Mouse (Mus musculus) C2C12 (cell line): ENCODE measurements at regions not wholly inside any gene's neighbourhood (a gene's known extent, or its start where the extent isn't known, plus 50 kb on each side); places are given as distances from the start of the nearest gene placed in this dataset.

Experiments used
- H3K27me3 ChIP-seq: one replicate; pipeline ENCODE4 v1.6.1; 2011; ENCODE audit not compliant: control insufficient read depth, insufficient read depth, insufficient read length
- H3K36me3 ChIP-seq: one replicate; pipeline ENCODE4 v1.6.1; 2011; ENCODE audit not compliant: control insufficient read depth, insufficient read depth
- H3K4me3 ChIP-seq: one replicate; pipeline ENCODE4 v1.5.1; 2011; ENCODE audit warnings: mild to moderate bottlenecking, control low read depth; ENCODE audit not compliant: poor library complexity, insufficient read depth, severe bottlenecking
- H3K79me2 ChIP-seq: one replicate; pipeline ENCODE4 v1.6.1; 2011; ENCODE audit not compliant: control insufficient read depth, insufficient read depth
- H3K79me3 ChIP-seq: one replicate; pipeline ENCODE4 v1.6.1; 2011; ENCODE audit warnings: low read depth, control low read depth
- H3ac ChIP-seq: one replicate; pipeline ENCODE3; 2011; ENCODE audit warnings: low read depth; ENCODE audit not compliant: control insufficient read depth, insufficient read length
- CEBPB ChIP-seq: IDR thresholded peaks from one replicate; pipeline ENCODE4 v1.6.1; 2011; ENCODE audit warnings: low read depth, mild to moderate bottlenecking, control low read depth, moderate library complexity
- CTCF ChIP-seq: IDR thresholded peaks from one replicate; pipeline ENCODE4 v1.5.1; 2011; ENCODE audit not compliant: control insufficient read depth, insufficient read depth, insufficient read length
- FOSL1 ChIP-seq: IDR thresholded peaks from one replicate; pipeline ENCODE4 v1.8.0; 2011; ENCODE audit warnings: mild to moderate bottlenecking, low read length; ENCODE audit not compliant: poor library complexity, insufficient read depth, severe bottlenecking
- MAX ChIP-seq: IDR thresholded peaks from one replicate; pipeline ENCODE4 v1.6.1; 2011; ENCODE audit warnings: mild to moderate bottlenecking, control low read depth
- MYOD1 ChIP-seq: IDR thresholded peaks from one replicate; pipeline ENCODE4 v1.6.1; 2011; ENCODE audit warnings: low read depth; ENCODE audit not compliant: control insufficient read depth, insufficient read length
- MYOG ChIP-seq: IDR thresholded peaks from one replicate; pipeline ENCODE4 v1.6.1; 2011; ENCODE audit not compliant: control insufficient read depth, insufficient read length; ENCODE audit errors: extremely low read depth
- USF1 ChIP-seq: IDR thresholded peaks from one replicate; pipeline ENCODE4 v1.6.1; 2011; ENCODE audit warnings: low read depth, mild to moderate bottlenecking, control low read depth, moderate library complexity

GRCm38 (mm10) chr1:146185444-146185843 is 309.1 kb upstream of the Brinp3 start:
- no peaks in the 10 kb centered on the region for H3K79me3 ChIP-seq
- no peak overlapping the region for H3ac ChIP-seq
- TF ChIP-seq CTCF = no peak
- TF ChIP-seq MAX = no peak
- TF ChIP-seq USF1 = no peak
- no peak for TF ChIP-seq CEBPB
- H3K36me3 ChIP-seq = no peaks in the 10 kb centered on the region
- no peaks in the 10 kb centered on the region for H3K27me3 ChIP-seq
- no peaks in the 10 kb centered on the region for H3K79me2 ChIP-seq
- H3K4me3 ChIP-seq = no peak overlapping the region

- Histone ChIP-seq H3K36me3 (no peaks in the 10 kb centered on the region), H3K79me2 (no peaks in the 10 kb centered on the region), H3K27me3 (no peaks in the 10 kb centered on the region), H3ac (no peak overlapping the region), H3K4me3 (no peak overlapping the region), H3K79me3 (no peaks in the 10 kb centered on the region)
- no peak for TF ChIP-seq MYOG
- TF ChIP-seq CEBPB = no peak
- TF ChIP-seq CTCF = no peak
Measured at GRCm38 (mm10) chr1:146211646-146212045, 282.9 kb upstream of the Brinp3 start.

GRCm38 (mm10) chr1:146231487-146232466 is 262.8 kb upstream of the Brinp3 start:
- H3K79me2 ChIP-seq = no peaks in the 10 kb centered on the region
- H3K27me3 ChIP-seq = no peaks in the 10 kb centered on the region
- H3K4me3 ChIP-seq = no peak overlapping the region
- H3K79me3 ChIP-seq = no peaks in the 10 kb centered on the region
- no peak for TF ChIP-seq CTCF
- no peak for TF ChIP-seq FOSL1
- no peak for TF ChIP-seq MYOG
- no peak for TF ChIP-seq USF1
- no peak for TF ChIP-seq MYOD1
- no peak for TF ChIP-seq CEBPB
- TF ChIP-seq MAX = no peak
- H3K36me3 ChIP-seq = no peaks in the 10 kb centered on the region
- H3ac ChIP-seq = no peak overlapping the region

GRCm38 (mm10) chr1:146260400-146260799 is 234.2 kb upstream of the Brinp3 start:
- no peaks in the 10 kb centered on the region for H3K79me2 ChIP-seq
- H3K4me3 ChIP-seq = no peak overlapping the region
- no peaks in the 10 kb centered on the region for H3K36me3 ChIP-seq
- no peak overlapping the region for H3ac ChIP-seq
- no peaks in the 10 kb centered on the region for H3K27me3 ChIP-seq
- TF ChIP-seq MYOD1 (no peak), CEBPB (no peak), FOSL1 (no peak), MYOG (no peak), USF1 (no peak), CTCF (no peak), MAX (no peak)
- H3K79me3 ChIP-seq = no peaks in the 10 kb centered on the region

- Histone ChIP-seq H3K79me2 (no peaks in the 10 kb centered on the region), H3K27me3 (no peaks in the 10 kb centered on the region)
- TF ChIP-seq MAX (no peak), FOSL1 (no peak), MYOG (no peak), USF1 (no peak), CEBPB (no peak), MYOD1 (no peak), CTCF (no peak)
Measured at GRCm38 (mm10) chr1:146299031-146299430, 195.5 kb upstream of the Brinp3 start.

GRCm38 (mm10) chr1:146312547-146312946 is 182.0 kb upstream of the Brinp3 start:
- TF ChIP-seq MYOG = no peak
- TF ChIP-seq USF1 = no peak
- no peak for TF ChIP-seq MYOD1
- no peak for TF ChIP-seq CTCF
- TF ChIP-seq MAX = no peak
- no peak for TF ChIP-seq FOSL1
- TF ChIP-seq CEBPB = no peak
- H3ac ChIP-seq = no peak overlapping the region
- no peaks in the 10 kb centered on the region for H3K79me2 ChIP-seq
- H3K36me3 ChIP-seq = no peaks in the 10 kb centered on the region
- no peaks in the 10 kb centered on the region for H3K27me3 ChIP-seq
- no peak overlapping the region for H3K4me3 ChIP-seq
- H3K79me3 ChIP-seq = no peaks in the 10 kb centered on the region

More at GRCm38 (mm10) chr1:146299031-146299430, 195.5 kb upstream of the Brinp3 start:
- Histone ChIP-seq H3K79me3 (no peaks in the 10 kb centered on the region), H3ac (no peak overlapping the region), H3K36me3 (no peaks in the 10 kb centered on the region), H3K4me3 (no peak overlapping the region)
